Comparison of ENCODE assay signal across 8 mouse cellular contexts in genomic region chr10:60081905-60082304, GRCm38 (mm10). TPM values are rescaled to one million over a fixed set of nuclear protein-coding genes. Genes with fewer than 3 reads are reported as not detected.
DNase-seq lines count a peak whose midpoint lies in the region; ATAC-seq lines count a peak whose summit lies in the region.

No protein-coding gene starts in this region.

- peak; percentile 16; the same call in 1 of the 2 replicates for ATAC-seq in neural tube, embryonic 15.5 days (ENCODE audit: low FRiP score)

- H3K4me2 ChIP-seq in neural tube, embryonic 15.5 days = no peak overlapping the region

- H3K27me3 ChIP-seq in neural tube, embryonic 15.5 days (replicated peaks) = no peaks in the 10 kb centered on the region

- H3K36me3 ChIP-seq in neural tube, embryonic 15.5 days = no peaks in the 10 kb centered on the region

- peak overlapping the region; percentile 77 for H3K27ac ChIP-seq in neural tube, embryonic 15.5 days (replicated peaks)

- peak; percentile 39 for DNase-seq in layer of hippocampus, adult 9-11 months
- DNase-seq in layer of hippocampus, postnatal 25 days (ENCODE audit: extremely low spot score in 1 of 2, low spot score in 1 of 2) = no peak
- peak; percentile 76 for DNase-seq in adrenal gland, postnatal 14 days
- peak; percentile 90 to 93 for DNase-seq in heart, adult 9 months (ENCODE audit: low spot score in 2 of 2)
- DNase-seq in kidney, postnatal 36 days = peak; percentile 18 to 60
- DNase-seq in thymus, postnatal 10 days (ENCODE audit: low spot score in 2 of 2) = no peak
- no peak for DNase-seq in right cerebral cortex, postnatal 4 days

- WGBS in neural tube, embryonic 15.5 days = 30% methylated on average over 5 of the region's 5 CpGs

- no peak overlapping the region for H3K4me3 ChIP-seq in neural tube, embryonic 15.5 days (replicated peaks)

- H3K9ac ChIP-seq in neural tube, embryonic 15.5 days (replicated peaks) = no peak overlapping the region

- peaks cover 36% of the 10 kb centered on the region for H3K4me1 ChIP-seq in neural tube, embryonic 15.5 days

- no peaks in the 10 kb centered on the region for H3K9me3 ChIP-seq in neural tube, embryonic 15.5 days (replicated peaks)

RNA-seq across cellular contexts. Expression of gene Spock2, which starts 24.1 kb away (rescaled TPM):
- total RNA-seq in layer of hippocampus, postnatal 25 days (2021) = 100 to 1,000 TPM; 509 to 518 TPM
- 34.9 and 40.8 TPM in 2 replicates for total RNA-seq in adrenal gland, postnatal 14 days (2021)
- 114 and 122 TPM in 2 replicates for polyA plus RNA-seq in neural tube, embryonic 15.5 days (2015; fragmentation: Nextera tagmentation; extraction: Ambion mirVana)

Comparison
In these comparisons a context has a peak if more than half of its experiments do, and no peak if none do; other contexts are left out.
1. DNase-seq: peak in layer of hippocampus, adult 9-11 months (single experiment), adrenal gland, postnatal 14 days (single experiment), heart, adult 9 months (2 of 2) and kidney, postnatal 36 days (2 of 2); none in layer of hippocampus, postnatal 25 days (0 of 2), thymus, postnatal 10 days (0 of 2) and right cerebral cortex, postnatal 4 days (single experiment).
2. RNA of gene Spock2, which starts 24.1 kb away (total RNA-seq): 509 to 518 TPM in layer of hippocampus, postnatal 25 days; 34.9 to 40.8 TPM in adrenal gland, postnatal 14 days; every median in the first group is over 10 times any median in the second.